Mouse (Mus musculus) liver, embryonic 13.5 days (tissue): ENCODE data around the gene Zbtb22. TPM values are rescaled to one million over a fixed set of nuclear protein-coding genes. Genes with fewer than 3 reads are reported as not detected.

Experiments used
- ATAC-seq: fragments of 200-750 bp; cut with Nextera tagmentation; 2 replicates; pipeline ENCODE4 v1.8.0; 2017; ENCODE audit warnings: low read depth, mild to moderate bottlenecking, moderate number of reproducible peaks, moderate library complexity
- DNase-seq: peaks from one replicate; pipeline ENCODE4 v3.0.0; 2022
- H3K27ac ChIP-seq: fragments of 300-500 bp; sonication (generic); 2 replicates; pipeline ENCODE4 v1.5.1; 2015; ENCODE audit warnings: moderate library complexity, mild to moderate bottlenecking, inconsistent platforms
- H3K27me3 ChIP-seq: fragments of 300-500 bp; sonication (generic); 2 replicates; pipeline ENCODE4 v1.6.1; 2015; ENCODE audit warnings: mild to moderate bottlenecking, inconsistent platforms
- H3K36me3 ChIP-seq: fragments of 300-500 bp; sonication (generic); 2 replicates; pipeline ENCODE4 v1.6.1; 2015; ENCODE audit warnings: mild to moderate bottlenecking, inconsistent platforms
- H3K4me1 ChIP-seq: fragments of 300-500 bp; sonication (generic); replicated peaks from 2 replicates; pipeline ENCODE4 v1.6.1; 2015; ENCODE audit warnings: inconsistent platforms
- H3K4me2 ChIP-seq: fragments of 300-500 bp; sonication (generic); 2 replicates; pipeline ENCODE4 v1.6.1; 2015; ENCODE audit warnings: inconsistent platforms, mild to moderate bottlenecking, moderate library complexity
- H3K4me3 ChIP-seq: fragments of 300-500 bp; sonication (generic); replicated peaks from 2 replicates; pipeline ENCODE4 v1.5.1; 2015; ENCODE audit warnings: mild to moderate bottlenecking, inconsistent platforms
- H3K9ac ChIP-seq: fragments of 300-500 bp; sonication (generic); 2 replicates; pipeline ENCODE4 v1.6.1; 2015; ENCODE audit warnings: mild to moderate bottlenecking, inconsistent platforms
- H3K9me3 ChIP-seq: fragments of 300-500 bp; sonication (generic); replicated peaks from 2 replicates; pipeline ENCODE4 v1.6.1; 2016; ENCODE audit warnings: inconsistent platforms
- WGBS: fragments of 180-500 bp; shearing (Covaris S2); methylation state at CpG from one replicate; pipeline ENCODE4 v1.1.7; 2015; ENCODE audit not compliant: insufficient replicate concordance; 5-methylcytosine and 5-hydroxymethylcytosine counted together
- polyA plus RNA-seq: library from polyadenylated mRNA; unstranded; fragments of >200 nt; fragmentation: Nextera tagmentation; extraction: Ambion mirVana; gene quantifications from 2 replicates; pipeline ENCODE4 v1.2.1, GENCODE M21; 2015

The Zbtb22 gene
- polyA plus RNA-seq, 1 experiment from 2014 or later, result 10.7 TPM

DNA sequence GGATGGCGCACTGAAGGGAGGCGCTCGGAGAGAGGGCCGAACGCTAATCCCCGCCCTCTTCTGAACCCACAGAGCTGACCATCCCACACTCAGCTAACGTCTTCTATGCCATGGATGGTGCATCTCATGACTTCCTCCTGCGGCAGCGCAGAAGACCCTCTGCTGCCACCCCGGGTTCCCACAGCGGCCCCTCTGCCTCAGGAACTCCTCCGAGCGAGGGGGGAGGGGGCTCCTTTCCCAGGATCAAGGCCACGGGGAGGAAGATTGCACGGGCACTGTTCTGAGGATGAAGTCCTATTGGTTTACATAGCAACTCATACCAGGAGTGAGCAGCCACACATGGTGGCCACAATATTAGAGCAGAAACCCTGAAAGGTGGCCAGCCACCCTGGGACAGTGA is 21.3 kb downstream of the Zbtb22 start:
- Histone ChIP-seq H3K9me3 (no peaks in the 10 kb centered on the region), H3K4me3 (no peak overlapping the region), H3K4me2 (no peak overlapping the region), H3K9ac (no peak overlapping the region), H3K27ac (no peak overlapping the region), H3K36me3 (peaks cover 61% of the 10 kb centered on the region), H3K27me3 (no peaks in the 10 kb centered on the region), H3K4me1 (peaks cover 46% of the 10 kb centered on the region)
- DNase-seq, result no peak
- 85% methylated on average over 15 of the region's 15 CpGs for WGBS
- ATAC-seq, result no peak

DNA sequence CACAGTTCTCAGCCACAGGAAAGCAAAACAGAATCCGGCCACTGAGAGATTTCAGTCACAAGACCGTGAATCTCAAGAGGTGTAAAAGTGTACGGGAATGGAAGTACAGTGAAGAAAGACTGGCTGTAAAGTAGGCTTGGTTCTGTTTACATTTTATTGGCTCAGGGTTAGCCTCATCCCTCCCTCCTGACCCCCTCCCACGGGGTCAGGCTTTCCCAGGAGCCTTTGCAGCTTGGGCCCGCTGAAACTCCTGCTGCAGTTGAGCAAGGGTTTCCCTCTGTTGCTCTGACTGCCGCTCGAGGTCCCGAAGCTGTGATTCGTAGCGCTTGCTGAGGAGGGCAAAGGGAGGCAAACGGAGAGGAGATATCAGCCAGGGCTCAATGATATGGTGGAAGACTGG is 23.1 kb downstream of the Zbtb22 start:
- Histone ChIP-seq H3K4me3 (peak overlapping the region; percentile 79), H3K27me3 (no peaks in the 10 kb centered on the region), H3K9me3 (no peaks in the 10 kb centered on the region), H3K4me1 (peaks cover 38% of the 10 kb centered on the region), H3K36me3 (peaks cover 61% of the 10 kb centered on the region), H3K9ac (peak overlapping the region; percentile 86), H3K27ac (peak overlapping the region; percentile 70; the same call in 1 of the 2 replicates), H3K4me2 (peak overlapping the region; percentile 84)
- 67% methylated on average over 11 of the region's 11 CpGs for WGBS
- no peak for ATAC-seq
- DNase-seq, result no peak

DNA sequence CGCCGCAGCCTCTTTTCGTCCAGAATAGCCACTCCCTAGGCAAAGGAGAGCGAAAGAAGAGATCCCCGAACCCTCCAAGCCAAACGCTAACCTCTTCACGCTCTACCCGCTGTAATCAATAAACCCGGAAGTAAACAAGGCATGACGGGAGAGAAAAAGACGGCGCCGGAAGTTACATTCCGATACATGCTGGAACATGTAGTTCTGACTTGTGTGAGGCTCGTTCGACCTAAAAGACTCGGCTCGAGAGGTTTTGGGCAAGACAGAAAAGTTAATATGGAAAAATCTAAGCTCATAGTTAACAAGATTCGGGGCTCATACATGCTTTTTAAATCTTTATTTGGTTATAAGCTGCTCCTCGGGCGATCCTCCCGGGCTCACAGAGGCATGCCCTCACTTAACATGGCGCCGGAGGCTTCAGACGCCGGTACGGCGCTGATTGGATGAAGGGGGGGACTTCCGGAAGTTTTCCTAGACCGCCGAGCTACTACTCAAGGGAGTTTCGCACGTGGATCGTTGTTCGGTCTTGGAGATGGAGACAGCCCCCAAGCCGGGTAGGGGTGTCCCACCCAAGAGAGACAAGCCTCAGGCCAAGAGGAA is 24.6 kb downstream of the Zbtb22 start, which contains the start of the genes Pfdn6 and Wdr46:
TSS of gene Pfdn6 (minus strand) at position 138 of the 600 bp plus-strand sequence.
TSS of gene Wdr46 (plus strand) at position 455 of the 600 bp plus-strand sequence.
- Histone ChIP-seq H3K4me3 (peak within 1 kb of the TSS; percentile 79), H3K27me3 (no peaks in the 10 kb centered on the region), H3K9ac (peak within 1 kb of the TSS; percentile 86), H3K36me3 (peaks cover 66% of the 10 kb centered on the region), H3K4me1 (peaks cover 36% of the 10 kb centered on the region), H3K4me2 (peak within 1 kb of the TSS; percentile 84), H3K27ac (peak within 1 kb of the TSS; percentile 70), H3K9me3 (no peaks in the 10 kb centered on the region)
- ATAC-seq (peak; percentile 87), DNase-seq (peak; percentile 85)
- WGBS, result under 1% methylated on average over 36 of the region's 36 CpGs

DNA sequence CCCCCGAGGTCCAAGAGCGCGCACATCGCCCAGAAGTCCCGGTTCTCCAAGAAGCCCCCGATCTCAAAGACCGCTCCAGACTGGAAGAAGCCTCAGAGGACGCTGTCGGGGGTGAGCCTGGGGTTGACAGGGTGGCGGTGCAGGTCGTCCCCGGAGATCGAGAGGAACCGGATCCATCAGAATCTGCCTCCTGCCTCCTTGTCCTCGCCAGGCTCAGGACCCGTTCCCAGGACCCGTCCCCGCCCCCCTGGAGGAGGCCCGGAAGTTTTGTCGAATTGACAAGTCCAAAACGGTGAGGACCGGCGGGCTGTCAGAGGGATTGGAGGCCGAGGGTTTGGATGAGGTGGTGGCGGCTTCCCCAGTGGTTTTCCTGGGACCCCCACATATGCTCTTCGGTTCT is 25.3 kb downstream of the Zbtb22 start:
- Histone ChIP-seq H3K4me3 (peak overlapping the region; percentile 79), H3K9ac (peak overlapping the region; percentile 86), H3K27ac (peak overlapping the region; percentile 16; the same call in 1 of the 2 replicates), H3K27me3 (no peaks in the 10 kb centered on the region), H3K4me2 (peak overlapping the region; percentile 84), H3K4me1 (peaks cover 31% of the 10 kb centered on the region), H3K9me3 (no peaks in the 10 kb centered on the region), H3K36me3 (peaks cover 67% of the 10 kb centered on the region)
- no peak for DNase-seq
- WGBS, result under 1% methylated on average over 26 of the region's 26 CpGs
- ATAC-seq, result peak; percentile 14; the same call in 1 of the 2 replicates

DNA sequence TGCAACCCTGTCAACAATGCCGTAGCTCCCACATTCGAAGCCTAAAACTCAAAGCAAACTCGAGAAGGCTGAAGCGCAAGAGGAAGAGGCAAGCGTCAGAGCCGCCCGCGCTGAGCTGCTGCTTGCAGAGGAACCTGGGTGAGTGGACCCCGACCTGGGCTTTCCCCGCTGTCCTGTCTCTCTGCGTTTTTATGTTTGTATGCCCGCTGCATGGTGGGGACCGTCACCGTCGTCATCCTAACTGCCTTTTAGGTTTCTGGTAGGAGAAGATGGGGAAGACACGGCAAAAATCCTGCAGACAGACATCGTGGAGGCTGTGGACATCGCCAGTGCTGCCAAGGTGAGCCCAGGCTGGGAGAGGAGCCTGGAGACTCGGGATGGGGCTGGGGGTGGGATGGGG is 25.7 kb downstream of the Zbtb22 start:
- Histone ChIP-seq H3K27ac (0 out of 2 replicates have a peak overlapping the region, but pooled peaks have one; percentile 16), H3K9me3 (no peaks in the 10 kb centered on the region), H3K4me2 (peak overlapping the region; percentile 84), H3K4me3 (peak overlapping the region; percentile 79), H3K4me1 (peaks cover 31% of the 10 kb centered on the region), H3K36me3 (peaks cover 70% of the 10 kb centered on the region), H3K9ac (peak overlapping the region; percentile 86), H3K27me3 (no peaks in the 10 kb centered on the region)
- WGBS, result 38% methylated on average over 19 of the region's 19 CpGs
- no peak for ATAC-seq
- DNase-seq, result no peak

DNA sequence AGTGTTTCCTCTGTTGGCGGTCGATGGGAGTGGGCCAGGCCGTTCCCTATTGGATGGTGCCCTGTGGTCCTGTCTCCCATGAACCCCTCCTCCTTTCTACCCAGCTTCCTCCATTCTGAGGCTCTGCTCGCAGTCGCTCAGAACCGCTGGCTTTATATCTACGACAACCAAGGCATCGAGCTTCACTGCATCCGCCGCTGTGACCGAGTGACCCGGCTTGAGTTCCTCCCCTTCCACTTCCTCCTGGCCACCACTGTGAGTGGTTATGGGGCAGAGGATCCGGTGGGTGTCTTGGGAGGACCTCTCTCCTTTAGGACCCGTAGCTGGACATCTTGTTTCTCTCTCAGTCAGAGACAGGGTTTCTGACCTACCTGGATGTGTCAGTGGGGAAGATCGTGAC is 27.8 kb downstream of the Zbtb22 start:
- H3K36me3 ChIP-seq, result peaks cover 67% of the 10 kb centered on the region
- H3K4me2 ChIP-seq, result no peak overlapping the region
- no peaks in the 10 kb centered on the region for H3K27me3 ChIP-seq
- no peak overlapping the region for H3K27ac ChIP-seq
- no peak for DNase-seq
- H3K4me1 ChIP-seq, result peaks cover 38% of the 10 kb centered on the region
- no peak overlapping the region for H3K4me3 ChIP-seq
- no peaks in the 10 kb centered on the region for H3K9me3 ChIP-seq
- no peak for ATAC-seq
- H3K9ac ChIP-seq, result no peak overlapping the region
- WGBS, result 87% methylated on average over 15 of the region's 15 CpGs

DNA sequence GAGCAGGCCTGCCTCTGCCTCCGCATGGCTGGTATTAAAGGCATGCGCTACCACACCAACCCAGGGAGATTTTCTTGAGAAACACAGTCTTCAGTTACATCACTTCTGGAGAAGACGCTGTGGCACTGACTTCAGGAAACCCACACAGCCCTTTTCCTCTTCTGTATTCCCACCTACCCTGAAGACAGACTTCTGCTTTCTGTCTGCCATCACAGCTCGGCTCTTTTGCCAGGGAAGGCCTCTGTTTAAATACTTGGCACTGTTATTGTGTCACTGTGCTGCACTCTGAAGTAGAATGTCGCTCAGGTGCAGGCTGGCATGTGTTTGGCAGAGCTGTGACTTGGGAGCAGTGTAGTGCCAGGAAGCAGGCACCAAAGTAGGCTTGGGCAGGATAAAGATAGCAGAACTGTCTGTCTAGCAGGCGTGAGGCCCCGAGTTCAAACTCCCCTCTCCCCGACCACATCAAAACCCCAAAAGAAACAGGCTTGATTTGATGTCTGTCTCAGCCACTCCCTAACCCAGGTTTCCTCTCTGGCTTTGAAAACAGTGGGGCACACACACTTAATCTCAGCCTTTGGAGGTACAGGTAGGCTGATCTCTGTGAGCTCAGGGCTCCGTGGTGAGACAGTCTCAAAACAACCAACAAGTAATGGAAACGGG is 31.9 kb downstream of the Zbtb22 start:
- peaks cover 84% of the 10 kb centered on the region for H3K36me3 ChIP-seq
- H3K27me3 ChIP-seq, result no peaks in the 10 kb centered on the region
- H3K4me2 ChIP-seq, result no peak overlapping the region

DNA sequence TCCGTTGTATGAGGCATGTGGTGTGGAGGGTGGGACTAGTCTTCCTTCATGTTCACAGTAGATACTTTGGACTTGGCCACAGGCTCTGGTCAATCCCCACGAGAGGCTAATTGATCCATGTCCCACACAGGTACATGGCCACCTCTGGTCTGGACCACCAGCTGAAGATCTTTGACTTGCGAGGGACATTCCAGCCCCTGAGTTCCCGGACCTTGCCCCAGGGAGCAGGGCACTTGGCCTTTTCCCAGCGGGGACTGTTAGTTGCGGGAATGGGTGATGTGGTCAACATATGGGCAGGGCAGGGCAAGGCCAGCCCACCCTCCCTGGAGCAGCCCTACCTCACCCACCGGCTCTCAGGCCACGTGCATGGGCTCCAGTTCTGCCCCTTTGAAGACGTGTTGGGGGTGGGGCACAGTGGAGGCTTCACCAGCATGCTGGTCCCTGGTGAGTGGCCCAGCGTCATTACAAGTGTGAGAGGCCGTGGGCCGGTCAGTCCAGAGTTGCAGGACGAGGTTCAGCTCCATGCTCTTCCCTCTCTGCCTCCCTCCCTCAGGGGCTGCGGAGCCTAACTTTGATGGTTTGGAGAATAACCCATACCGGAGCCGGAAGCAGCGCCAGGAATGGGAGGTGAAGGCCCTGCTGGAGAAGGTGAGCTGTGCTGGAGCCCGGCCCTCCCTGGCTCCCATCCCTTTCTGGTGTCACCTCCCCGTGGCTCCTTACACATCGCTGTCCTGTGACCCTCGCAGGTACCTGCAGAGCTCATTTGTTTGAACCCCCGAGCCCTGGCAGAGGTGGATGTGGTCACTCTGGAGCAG is 32.6 kb downstream of the Zbtb22 start:
- Histone ChIP-seq H3K4me3 (no peak overlapping the region), H3K9me3 (no peaks in the 10 kb centered on the region), H3K36me3 (peaks cover 84% of the 10 kb centered on the region), H3K4me2 (no peak overlapping the region), H3K27ac (0 out of 2 replicates have a peak overlapping the region, but pooled peaks have one; percentile 11), H3K4me1 (peaks cover 57% of the 10 kb centered on the region), H3K9ac (no peak overlapping the region), H3K27me3 (no peaks in the 10 kb centered on the region)
- WGBS, result 83% methylated on average over 22 of the region's 22 CpGs
- no peak for ATAC-seq
- no peak for DNase-seq

More for the DNA sequence above, 31.9 kb downstream of the Zbtb22 start:
- DNase-seq, result no peak
- ATAC-seq, result no peak
- WGBS, result 63% methylated on average over 10 of the region's 10 CpGs
- no peaks in the 10 kb centered on the region for H3K9me3 ChIP-seq
- H3K27ac ChIP-seq, result peak overlapping the region; percentile 11; the same call in 1 of the 2 replicates
- no peak overlapping the region for H3K9ac ChIP-seq
- peaks cover 50% of the 10 kb centered on the region for H3K4me1 ChIP-seq
- H3K4me3 ChIP-seq, result no peak overlapping the region

DNA sequence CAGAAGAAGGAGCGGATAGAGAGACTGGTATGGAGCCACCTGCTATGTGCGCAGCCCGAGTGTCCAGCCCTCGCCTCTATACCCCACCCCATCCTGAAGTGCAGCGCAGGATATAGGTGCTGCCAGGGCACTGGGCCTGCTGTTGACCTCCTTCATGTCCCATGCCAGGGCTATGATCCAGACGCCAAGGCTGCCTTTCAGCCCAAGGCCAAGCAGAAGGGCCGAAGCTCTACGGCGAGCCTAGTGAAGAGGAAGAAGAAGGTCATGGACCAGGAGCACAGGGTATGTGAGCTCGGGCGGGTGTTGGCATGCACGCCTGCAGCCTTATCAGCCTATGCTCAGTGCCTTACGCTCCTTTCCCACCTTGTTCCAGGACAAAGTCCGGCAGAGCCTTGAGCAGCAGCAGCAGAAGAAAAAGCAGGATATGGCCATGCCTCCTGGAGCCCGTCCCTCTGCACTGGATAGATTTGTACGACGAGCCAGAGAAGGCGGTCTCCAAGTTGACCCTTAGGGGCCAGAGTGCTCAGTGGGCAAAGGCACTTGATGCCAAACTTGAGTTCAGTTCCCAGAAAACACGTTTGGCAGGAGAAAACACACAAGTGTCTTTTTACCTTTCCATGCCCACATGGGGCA is 33.3 kb downstream of the Zbtb22 start:
- Histone ChIP-seq H3K27ac (no peak overlapping the region), H3K4me1 (peaks cover 65% of the 10 kb centered on the region), H3K9me3 (no peaks in the 10 kb centered on the region), H3K9ac (0 out of 2 replicates have a peak overlapping the region, but pooled peaks have one; percentile 9), H3K27me3 (no peaks in the 10 kb centered on the region), H3K4me3 (no peak overlapping the region), H3K36me3 (peaks cover 84% of the 10 kb centered on the region), H3K4me2 (no peak overlapping the region)
- 81% methylated on average over 19 of the region's 19 CpGs for WGBS
- ATAC-seq, result no peak
- DNase-seq, result no peak

DNA sequence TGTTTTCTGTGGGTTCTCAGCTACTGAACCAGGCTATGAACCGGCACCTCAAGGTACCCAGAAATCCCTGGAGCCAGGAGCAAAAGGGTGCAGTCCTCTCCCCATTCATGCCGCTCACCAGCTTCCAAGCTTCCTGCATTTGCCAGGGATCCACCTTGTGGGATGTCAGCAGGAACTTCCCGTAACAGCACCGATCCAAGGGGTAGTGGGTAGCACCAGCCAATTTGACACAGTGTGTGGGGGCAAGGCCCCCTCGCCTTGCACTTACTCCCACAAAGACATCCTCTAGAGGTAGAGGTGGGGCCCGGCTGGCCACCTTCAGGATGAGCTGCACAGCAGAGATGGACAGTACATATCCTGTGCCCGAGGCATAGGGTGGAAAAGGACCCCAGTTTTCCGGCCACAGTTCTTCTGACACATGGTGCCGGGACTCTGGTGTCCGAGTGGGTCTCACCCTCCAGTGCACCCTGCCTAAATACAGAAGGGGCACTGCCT is 34.5 kb downstream of the Zbtb22 start:
- DNase-seq (no peak), ATAC-seq (no peak)
- peaks cover 80% of the 10 kb centered on the region for H3K36me3 ChIP-seq
- H3K9me3 ChIP-seq, result no peaks in the 10 kb centered on the region
- peaks cover 72% of the 10 kb centered on the region for H3K4me1 ChIP-seq
- peak overlapping the region; percentile 96 for H3K4me2 ChIP-seq
- H3K9ac ChIP-seq, result peak overlapping the region; percentile 97
- no peaks in the 10 kb centered on the region for H3K27me3 ChIP-seq
- 74% methylated on average over 10 of the region's 10 CpGs for WGBS
- peak overlapping the region; percentile 97 for H3K4me3 ChIP-seq
- H3K27ac ChIP-seq, result peak overlapping the region; percentile 92
